Mouse (Mus musculus): ENCODE measurements around the gene Stap2. TPM values are rescaled to one million over a fixed set of nuclear protein-coding genes. Genes with fewer than 3 reads are reported as not detected.
A peak's percentile ranks its signal among the peaks of the same experiment; 100 is the strongest.

Stap2 gene
- polyA plus RNA-seq, 1 experiment from 2014 or later = 14.3 TPM

DNA sequence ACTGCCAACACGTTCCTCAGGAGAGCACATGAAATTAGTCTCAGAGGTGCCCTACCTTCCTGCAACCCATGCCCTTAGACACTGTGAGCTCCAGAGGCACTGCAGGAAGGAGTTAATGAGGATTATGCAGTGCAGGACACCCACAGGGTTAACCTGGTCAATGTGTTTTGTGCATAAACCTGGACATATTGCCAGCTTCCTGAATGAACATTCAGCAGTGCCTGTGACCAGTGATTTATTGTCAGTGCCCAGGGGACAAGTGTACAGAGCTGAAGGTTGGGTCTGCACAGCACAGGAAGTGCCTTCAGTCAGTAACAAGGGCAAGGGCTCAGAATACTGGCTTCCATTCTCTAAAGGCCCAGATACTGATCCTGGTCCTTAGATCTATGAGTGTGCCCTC is 21.5 kb upstream of the Stap2 start:
- DNase-seq = no peak
- ATAC-seq = no peak
- no peak overlapping the region for H3K4me2 ChIP-seq (ENCODE audit: low read depth, low read length)
- TF ChIP-seq CTCF (IDR thresholded peaks at IDR 0.05; ENCODE audit: low read depth) (no peak), EP300 (IDR thresholded peaks at IDR 0.05; ENCODE audit: low read depth) (no peak)
- peaks cover 36% of the 10 kb centered on the region for H3K4me1 ChIP-seq (ENCODE audit: insufficient read depth)
- H3K36me3 ChIP-seq (replicated peaks; ENCODE audit: insufficient read depth, low read length) = peaks cover 10% of the 10 kb centered on the region; the same call in 1 of the 2 replicates
- 60% methylated on average over 1 of the region's 1 CpGs for WGBS (ENCODE audit: insufficient replicate concordance)
- no peaks in the 10 kb centered on the region for H3K9me3 ChIP-seq (ENCODE audit: low read length)
- H3K9ac ChIP-seq (replicated peaks) = no peak overlapping the region
- no peak overlapping the region for H3K4me3 ChIP-seq (ENCODE audit: low read depth, low read length)
- no peaks in the 10 kb centered on the region for H3K27me3 ChIP-seq (ENCODE audit: insufficient read depth, low read length)
- no peak overlapping the region for H3K27ac ChIP-seq (ENCODE audit: low read depth)

DNA sequence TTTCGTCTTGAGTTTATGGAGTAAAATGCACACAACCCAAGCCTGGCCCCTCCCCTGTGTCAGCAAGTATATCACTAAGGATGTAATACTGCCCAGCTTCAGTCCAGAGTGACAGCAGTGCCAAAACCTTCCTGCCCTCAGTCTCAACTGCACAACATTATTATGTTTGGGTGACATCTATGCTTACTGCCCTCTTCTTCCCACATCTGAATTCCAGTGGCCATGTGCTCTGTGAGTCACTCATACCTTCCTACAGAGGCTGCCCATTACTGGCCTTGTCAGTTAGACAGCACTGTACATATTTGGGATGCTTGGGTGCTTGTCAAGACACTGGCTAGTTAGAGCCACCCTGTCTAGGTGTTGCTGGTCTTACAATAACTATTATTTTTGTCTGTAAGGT is 20.9 kb upstream of the Stap2 start:
- peaks cover 36% of the 10 kb centered on the region for H3K4me1 ChIP-seq (ENCODE audit: insufficient read depth)
- WGBS (ENCODE audit: insufficient replicate concordance) = 60% methylated on average over 1 of the region's 1 CpGs
- H3K4me3 ChIP-seq (ENCODE audit: low read depth, low read length) = no peak overlapping the region
- H3K9me3 ChIP-seq (ENCODE audit: low read length) = no peaks in the 10 kb centered on the region
- H3K36me3 ChIP-seq (replicated peaks; ENCODE audit: insufficient read depth, low read length) = peaks cover 10% of the 10 kb centered on the region; the same call in 1 of the 2 replicates
- ATAC-seq (no peak), DNase-seq (no peak)
- no peak overlapping the region for H3K4me2 ChIP-seq (ENCODE audit: low read depth, low read length)
- no peak overlapping the region for H3K27ac ChIP-seq (ENCODE audit: low read depth)
- TF ChIP-seq EP300 (IDR thresholded peaks at IDR 0.05; ENCODE audit: low read depth) (no peak), CTCF (IDR thresholded peaks at IDR 0.05; ENCODE audit: low read depth) (no peak)
- H3K27me3 ChIP-seq (ENCODE audit: insufficient read depth, low read length) = no peaks in the 10 kb centered on the region
- no peak overlapping the region for H3K9ac ChIP-seq (replicated peaks)

DNA sequence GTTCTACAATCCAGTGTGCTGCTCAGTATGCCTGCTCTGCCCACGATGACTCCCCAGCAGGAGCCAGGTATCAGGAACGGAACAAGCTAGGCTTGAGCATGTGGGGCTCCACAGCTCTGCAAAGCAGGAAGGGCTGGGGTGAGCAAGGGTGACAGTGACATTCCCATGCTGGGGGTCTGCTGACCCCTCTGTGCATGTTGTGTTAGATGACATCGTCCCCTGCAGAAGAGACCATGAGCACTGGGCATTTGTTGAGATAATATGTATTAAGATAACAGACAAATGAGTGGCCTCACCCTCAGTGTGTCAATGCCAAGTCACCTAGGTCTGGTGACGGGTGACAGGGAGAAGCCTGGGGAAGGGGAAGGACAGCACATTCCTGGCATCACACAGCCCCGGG is 19.5 kb upstream of the Stap2 start:
- Histone ChIP-seq H3K27me3 (ENCODE audit: insufficient read depth, low read length) (no peaks in the 10 kb centered on the region), H3K27ac (ENCODE audit: low read depth) (no peak overlapping the region), H3K4me1 (ENCODE audit: insufficient read depth) (peaks cover 28% of the 10 kb centered on the region), H3K9me3 (ENCODE audit: low read length) (no peaks in the 10 kb centered on the region), H3K4me2 (ENCODE audit: low read depth, low read length) (no peak overlapping the region), H3K36me3 (replicated peaks; ENCODE audit: insufficient read depth, low read length) (peaks cover 17% of the 10 kb centered on the region), H3K4me3 (ENCODE audit: low read depth, low read length) (no peak overlapping the region), H3K9ac (replicated peaks) (no peak overlapping the region)
- TF ChIP-seq EP300 (IDR thresholded peaks at IDR 0.05; ENCODE audit: low read depth) = no peak
- no peak for TF ChIP-seq CTCF (IDR thresholded peaks at IDR 0.05; ENCODE audit: low read depth)
- 67% methylated on average over 5 of the region's 5 CpGs for whole genome bisulfite sequencing (ENCODE audit: insufficient replicate concordance)
- no peak for ATAC-seq
- no peak for DNase-seq

DNA sequence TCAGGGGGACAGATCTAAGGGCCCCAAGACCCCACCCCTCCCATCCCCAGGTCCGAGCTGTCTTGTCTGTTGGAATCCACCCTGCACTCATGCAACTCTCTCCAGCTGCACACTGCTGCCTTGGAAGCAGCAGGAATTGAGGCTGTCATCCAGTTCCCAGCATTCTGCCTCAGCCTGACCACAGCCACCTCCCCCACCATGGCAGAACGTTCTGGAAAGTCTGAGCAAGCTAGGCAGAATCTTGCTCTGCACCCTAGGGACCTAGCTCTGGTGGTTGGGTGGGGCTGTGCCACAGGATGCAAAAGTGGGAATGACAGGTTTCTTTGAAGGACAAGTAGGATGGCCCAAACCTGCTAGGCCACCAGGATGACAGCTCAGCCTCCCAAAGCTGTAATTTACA is 19.1 kb upstream of the Stap2 start:
- no peaks in the 10 kb centered on the region for H3K27me3 ChIP-seq (ENCODE audit: insufficient read depth, low read length)
- 56% methylated on average over 2 of the region's 2 CpGs for whole genome bisulfite sequencing (ENCODE audit: insufficient replicate concordance)
- no peak for DNase-seq
- H3K36me3 ChIP-seq (replicated peaks; ENCODE audit: insufficient read depth, low read length) = peaks cover 17% of the 10 kb centered on the region
- peaks cover 28% of the 10 kb centered on the region for H3K4me1 ChIP-seq (ENCODE audit: insufficient read depth)
- H3K4me3 ChIP-seq (ENCODE audit: low read depth, low read length) = no peak overlapping the region
- no peak overlapping the region for H3K27ac ChIP-seq (ENCODE audit: low read depth)
- TF ChIP-seq CTCF (IDR thresholded peaks at IDR 0.05; ENCODE audit: low read depth) (no peak), EP300 (IDR thresholded peaks at IDR 0.05; ENCODE audit: low read depth) (no peak)
- ATAC-seq = no peak
- no peak overlapping the region for H3K4me2 ChIP-seq (ENCODE audit: low read depth, low read length)
- no peaks in the 10 kb centered on the region for H3K9me3 ChIP-seq (ENCODE audit: low read length)
- H3K9ac ChIP-seq (replicated peaks) = no peak overlapping the region

DNA sequence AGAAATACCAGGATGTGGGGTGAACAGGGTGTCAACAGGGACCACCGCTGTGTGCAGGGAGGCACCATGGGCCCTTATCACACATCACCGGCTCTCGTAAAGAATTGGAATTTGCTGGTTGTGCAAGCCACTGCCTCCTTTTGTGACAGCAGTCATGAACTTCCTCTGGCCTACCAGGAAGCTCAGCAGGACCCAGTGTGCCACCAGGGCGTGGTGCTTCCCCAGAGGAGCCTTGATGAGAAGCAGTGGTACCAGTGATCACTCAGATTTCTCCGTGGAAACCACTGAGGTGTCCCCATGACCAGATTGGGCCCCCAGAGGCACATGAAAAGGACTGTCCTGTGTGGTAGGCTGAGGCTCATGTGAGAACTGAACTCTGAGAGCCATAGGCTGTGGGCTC is 18.0 kb upstream of the Stap2 start:
- DNase-seq (no peak), ATAC-seq (peak; percentile 12; the same call in 1 of the 2 replicates)
- H3K9ac ChIP-seq (replicated peaks) = no peak overlapping the region
- no peak overlapping the region for H3K4me2 ChIP-seq (ENCODE audit: low read depth, low read length)
- no peak overlapping the region for H3K4me3 ChIP-seq (ENCODE audit: low read depth, low read length)
- 27% methylated on average over 5 of the region's 5 CpGs for WGBS (ENCODE audit: insufficient replicate concordance)
- no peaks in the 10 kb centered on the region for H3K9me3 ChIP-seq (ENCODE audit: low read length)
- peak overlapping the region; percentile 45 for H3K27ac ChIP-seq (ENCODE audit: low read depth)
- TF ChIP-seq CTCF (IDR thresholded peaks at IDR 0.05; ENCODE audit: low read depth) (no peak), EP300 (IDR thresholded peaks at IDR 0.05; ENCODE audit: low read depth) (no peak)
- H3K4me1 ChIP-seq (ENCODE audit: insufficient read depth) = peaks cover 28% of the 10 kb centered on the region
- no peaks in the 10 kb centered on the region for H3K27me3 ChIP-seq (ENCODE audit: insufficient read depth, low read length)
- peaks cover 26% of the 10 kb centered on the region for H3K36me3 ChIP-seq (replicated peaks; ENCODE audit: insufficient read depth, low read length)

DNA sequence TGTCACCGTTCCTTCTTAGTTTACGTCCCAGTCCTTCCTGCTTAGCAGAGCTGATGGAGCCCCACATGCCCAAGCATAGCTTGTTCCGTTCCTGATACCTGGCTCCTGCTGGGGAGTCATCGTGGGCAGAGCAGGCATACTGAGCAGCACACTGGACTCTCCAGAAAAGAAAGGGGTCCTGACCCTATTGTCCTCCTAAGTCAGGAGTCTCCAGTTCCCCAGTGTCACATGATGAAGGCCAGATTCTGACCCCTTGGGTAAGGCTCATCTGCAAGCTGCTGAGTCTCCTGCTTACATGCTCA is 17.6 kb upstream of the Stap2 start:
- Histone ChIP-seq H3K4me1 (ENCODE audit: insufficient read depth) (peaks cover 28% of the 10 kb centered on the region), H3K4me2 (ENCODE audit: low read depth, low read length) (no peak overlapping the region), H3K9ac (replicated peaks) (no peak overlapping the region), H3K27me3 (ENCODE audit: insufficient read depth, low read length) (no peaks in the 10 kb centered on the region), H3K9me3 (ENCODE audit: low read length) (no peaks in the 10 kb centered on the region), H3K27ac (ENCODE audit: low read depth) (peak overlapping the region; percentile 45; the same call in 1 of the 2 replicates), H3K4me3 (ENCODE audit: low read depth, low read length) (no peak overlapping the region), H3K36me3 (replicated peaks; ENCODE audit: insufficient read depth, low read length) (peaks cover 26% of the 10 kb centered on the region)
- ATAC-seq = no peak
- DNase-seq = no peak
- WGBS (ENCODE audit: insufficient replicate concordance) = 83% methylated on average over 4 of the region's 4 CpGs
- no peak for TF ChIP-seq EP300 (IDR thresholded peaks at IDR 0.05; ENCODE audit: low read depth)
- no peak for TF ChIP-seq CTCF (IDR thresholded peaks at IDR 0.05; ENCODE audit: low read depth)

Data from liver, postnatal 0 days (tissue).